Mouse (Mus musculus) layer of hippocampus, adult 9-11 months (tissue): ENCODE measurements around the gene Shank3.

Source experiments
- DNase-seq: peaks from one replicate; pipeline ENCODE4 v3.0.0; 2022

Gene Shank3

GRCm38 (mm10) chr15:89559202-89559731 is 59.8 kb downstream of the Shank3 start:
- DNase-seq: no peak

GRCm38 (mm10) chr15:89568114-89568513 is 68.7 kb downstream of the Shank3 start, which contains the start of gene Acr:
Acr (plus strand) TSS chr15:89568326.
- DNase-seq: no peak

- DNase-seq: no peak
Observed at GRCm38 (mm10) chr15:89572147-89572546, 72.7 kb downstream of the Shank3 start.

- DNase-seq: no peak
Observed at GRCm38 (mm10) chr15:89582494-89582893, 83.1 kb downstream of the Shank3 start.

- no peak for DNase-seq
Observed at GRCm38 (mm10) chr15:89585101-89585500, 85.7 kb downstream of the Shank3 start.

GRCm38 (mm10) chr15:89585631-89586030 is 86.2 kb downstream of the Shank3 start:
- no peak for DNase-seq

- DNase-seq: no peak
Observed at GRCm38 (mm10) chr15:89589146-89589545, 89.7 kb downstream of the Shank3 start.

GRCm38 (mm10) chr15:89591317-89591716 is 91.9 kb downstream of the Shank3 start:
- no peak for DNase-seq

GRCm38 (mm10) chr15:89591723-89592455 is 92.5 kb downstream of the Shank3 start, which contains the start of gene Rabl2:
Rabl2 (minus strand) TSS chr15:89591923.
- peak; percentile 80 for DNase-seq

- DNase-seq: no peak
Observed at GRCm38 (mm10) chr15:89592548-89592947, 93.1 kb downstream of the Shank3 start.

- DNase-seq: no peak
Observed at GRCm38 (mm10) chr15:89605822-89606570, 106.6 kb downstream of the Shank3 start.

- DNase-seq: no peak
Observed at GRCm38 (mm10) chr15:89607480-89607879, 108.1 kb downstream of the Shank3 start.

- DNase-seq: no peak
Observed at GRCm38 (mm10) chr15:89607888-89608287, 108.5 kb downstream of the Shank3 start.
